Comparison of ENCODE assay signal across 28 mouse cellular contexts in the genomic region with DNA sequence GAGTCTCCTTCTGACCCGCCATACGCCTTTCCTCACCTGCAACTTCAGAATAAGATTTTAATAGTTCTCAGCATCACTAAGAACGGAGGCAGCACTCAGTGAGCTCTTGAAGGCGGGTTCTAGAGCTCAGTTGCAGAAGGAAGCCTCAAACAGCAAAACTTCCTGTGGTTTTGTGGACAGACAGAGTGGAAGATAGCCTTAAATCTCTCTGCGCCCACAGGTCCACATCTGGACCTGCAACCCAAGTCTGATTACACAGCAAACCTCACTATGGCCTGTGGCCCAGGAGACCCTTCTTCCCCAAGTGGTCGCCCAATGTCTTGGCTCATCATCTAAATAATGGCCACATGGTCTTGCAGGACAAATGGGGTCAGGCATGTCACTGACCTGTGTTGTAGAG.
"Had no signal": no experiment of that assay in that cellular context is flagged by ENCODE, and none has a peak within 500 bp of the region (broad histone marks: within the 10 kb centered on the region; RNA-seq: fewer than 3 reads in every experiment).

No protein-coding gene starts in this region.

- DNase-seq: gastrocnemius, adult 2 months; gastrocnemius, postnatal 10 days; gastrocnemius, postnatal 25 days; heart, adult 18-20 months; heart, postnatal 14 days; heart, postnatal 36 days; kidney, adult 18-20 months; kidney, adult 8-10 months; kidney, postnatal 25 days; kidney, postnatal 4 days; liver; liver, embryonic 13.5 days had no signal

- ATAC-seq: hindbrain, embryonic 16.5 days; inflammation-experienced regulatory T-cells, adult 6 months; intestine, embryonic 15.5 days; intestine, postnatal 0 days had no signal

- H3K27ac ChIP-seq: heart, embryonic 10.5 days; hindbrain, embryonic 10.5 days; hindbrain, embryonic 12.5 days; hindbrain, embryonic 14.5 days; intestine, embryonic 15.5 days; kidney, postnatal 0 days; layer of hippocampus, adult 2 months; left cerebral cortex, adult 2 months; limb, embryonic 10.5 days; limb, embryonic 12.5 days; liver, embryonic 13.5 days; liver, embryonic 15.5 days had no signal

- H3K4me3 ChIP-seq: gastrocnemius, adult 2 months; heart, embryonic 10.5 days; heart, embryonic 12.5 days; hindbrain, embryonic 10.5 days; hindbrain, embryonic 12.5 days; intestine, embryonic 15.5 days; layer of hippocampus, adult 2 months; left cerebral cortex, adult 2 months; limb, embryonic 10.5 days; limb, embryonic 12.5 days; liver, embryonic 13.5 days; liver, embryonic 15.5 days had no signal

- H3K4me2 ChIP-seq: heart, embryonic 12.5 days; hindbrain, embryonic 12.5 days; hindbrain, embryonic 14.5 days; intestine, embryonic 15.5 days; limb, embryonic 12.5 days; liver, embryonic 11.5 days; liver, embryonic 13.5 days; liver, embryonic 15.5 days had no signal

- H3K27me3 ChIP-seq: heart, embryonic 12.5 days; hindbrain, embryonic 12.5 days; intestine, embryonic 15.5 days; limb, embryonic 12.5 days; liver, embryonic 13.5 days; liver, embryonic 15.5 days had no signal

- H3K4me1 ChIP-seq: hindbrain, embryonic 10.5 days; hindbrain, embryonic 12.5 days; intestine, embryonic 15.5 days; limb, embryonic 12.5 days had no signal

- H3K9ac ChIP-seq: heart, embryonic 12.5 days; hindbrain, embryonic 12.5 days; hindbrain, embryonic 14.5 days; intestine, embryonic 15.5 days; limb, embryonic 12.5 days; liver, embryonic 13.5 days; liver, embryonic 15.5 days had no signal

- H3K9me3 ChIP-seq: heart, embryonic 10.5 days; heart, embryonic 12.5 days; hindbrain, embryonic 10.5 days; hindbrain, embryonic 12.5 days; intestine, embryonic 15.5 days; limb, embryonic 10.5 days; limb, embryonic 12.5 days; liver, embryonic 13.5 days; liver, embryonic 15.5 days had no signal

- H3K36me3 ChIP-seq: intestine, embryonic 15.5 days had no signal
